Mouse (Mus musculus) small intestine, adult 2 months (tissue): ENCODE measurements at regions not wholly inside any gene's neighbourhood (a gene's known extent, or its start where the extent isn't known, plus 50 kb on each side); places are given as distances from the start of the nearest gene placed in this dataset.
"Not testable (repeated sequence)": the region's sequence is repeated elsewhere in the genome, so short reads cannot be mapped to it uniquely, and the experiment has no call there.

Experiments used
- H3K27ac ChIP-seq: fragments of 200-500 bp; 2 replicates; pipeline ENCODE4 v1.5.1; 2012; ENCODE audit warnings: low read depth, low read length, control low read depth, inconsistent platforms; ENCODE audit not compliant: insufficient read depth
- H3K27me3 ChIP-seq: fragments of 200-500 bp; 2 replicates; pipeline ENCODE4 v1.6.1; 2012; ENCODE audit warnings: mild to moderate bottlenecking, moderate library complexity, low read length, inconsistent platforms; ENCODE audit not compliant: control insufficient read depth, insufficient read depth
- H3K36me3 ChIP-seq: fragments of 200-500 bp; 2 replicates; pipeline ENCODE4 v1.6.1; 2012; ENCODE audit warnings: mild to moderate bottlenecking, low read length, control low read depth, inconsistent platforms; ENCODE audit not compliant: control insufficient read depth, insufficient read depth
- H3K4me1 ChIP-seq: fragments of 200-500 bp; 2 replicates; pipeline ENCODE4 v1.6.1; 2012; ENCODE audit warnings: low read length, inconsistent platforms, mixed read lengths; ENCODE audit not compliant: control insufficient read depth, insufficient read depth, insufficient read length
- H3K4me3 ChIP-seq: fragments of 200-500 bp; 2 replicates; pipeline ENCODE4 v1.5.1; 2012; ENCODE audit warnings: low read depth, mild to moderate bottlenecking, control low read depth, inconsistent platforms, low read length, moderate library complexity
- CTCF ChIP-seq: fragments of 200-500 bp; IDR thresholded peaks from 2 replicates; pipeline ENCODE4 v1.5.1; 2012; ENCODE audit warnings: low read depth, mild to moderate bottlenecking, control low read depth, inconsistent platforms, low read length, moderate library complexity, mixed read lengths; ENCODE audit not compliant: insufficient replicate concordance, insufficient read length; ENCODE audit errors: extremely low read depth
- POLR2A ChIP-seq: fragments of 200-500 bp; IDR thresholded peaks from 2 replicates; pipeline ENCODE4 v1.6.1; 2012; ENCODE audit warnings: low read depth, mild to moderate bottlenecking, control low read depth, inconsistent platforms, low read length, moderate library complexity
- WGBS: fragments of 180-500 bp; shearing (Covaris S2); methylation state at CpG from one replicate; pipeline ENCODE4 v1.1.7; 2018; 5-methylcytosine and 5-hydroxymethylcytosine counted together

GRCm38 (mm10) chr7:36175296-36175695, 372.5 kb upstream of the Zfp507 start:
- TF ChIP-seq CTCF: no peak
- TF ChIP-seq POLR2A: no peak
- WGBS: 79% methylated on average over 4 of the region's 4 CpGs
- Histone ChIP-seq H3K36me3 (no peaks in the 10 kb centered on the region), H3K27ac (no peak overlapping the region), H3K4me1 (no peaks in the 10 kb centered on the region), H3K4me3 (no peak overlapping the region), H3K27me3 (no peaks in the 10 kb centered on the region)

GRCm38 (mm10) chr7:36172511-36172910, 369.7 kb upstream of the Zfp507 start:
- not testable (repeated sequence) for H3K27ac ChIP-seq, H3K36me3 ChIP-seq, H3K4me1 ChIP-seq, H3K4me3 ChIP-seq, H3K27me3 ChIP-seq
- 43% methylated on average over 2 of the region's 2 CpGs for WGBS

GRCm38 (mm10) chr7:36157270-36157945, 354.6 kb upstream of the Zfp507 start:
- no peaks in the 10 kb centered on the region for H3K4me1 ChIP-seq

GRCm38 (mm10) chr7:36156595-36156994, 353.8 kb upstream of the Zfp507 start:
- no peak overlapping the region for H3K27ac ChIP-seq
- no peaks in the 10 kb centered on the region for H3K4me1 ChIP-seq
- no peaks in the 10 kb centered on the region for H3K27me3 ChIP-seq
- 55% methylated on average over 12 of the region's 12 CpGs for WGBS
- no peaks in the 10 kb centered on the region for H3K36me3 ChIP-seq
- TF ChIP-seq POLR2A (no peak), CTCF (no peak)
- no peak overlapping the region for H3K4me3 ChIP-seq

More at GRCm38 (mm10) chr7:36157270-36157945, 354.6 kb upstream of the Zfp507 start:
- no peaks in the 10 kb centered on the region for H3K36me3 ChIP-seq
- TF ChIP-seq CTCF: no peak
- no peak for TF ChIP-seq POLR2A
- H3K27me3 ChIP-seq: no peaks in the 10 kb centered on the region
- WGBS: 62% methylated on average over 22 of the region's 22 CpGs
- no peak overlapping the region for H3K4me3 ChIP-seq
- H3K27ac ChIP-seq: no peak overlapping the region

- Histone ChIP-seq H3K4me1 (no peaks in the 10 kb centered on the region), H3K4me3 (no peak overlapping the region)
Observed at GRCm38 (mm10) chr7:36155576-36155975, 352.8 kb upstream of the Zfp507 start.

GRCm38 (mm10) chr7:36155159-36155558, 352.4 kb upstream of the Zfp507 start:
- Histone ChIP-seq H3K27me3 (no peaks in the 10 kb centered on the region), H3K27ac (no peak overlapping the region), H3K36me3 (no peaks in the 10 kb centered on the region), H3K4me1 (no peaks in the 10 kb centered on the region), H3K4me3 (no peak overlapping the region)
- no peak for TF ChIP-seq POLR2A
- no peak for TF ChIP-seq CTCF
- WGBS: 79% methylated on average over 6 of the region's 6 CpGs

More at GRCm38 (mm10) chr7:36155576-36155975, 352.8 kb upstream of the Zfp507 start:
- WGBS: 46% methylated on average over 2 of the region's 2 CpGs
- no peak for TF ChIP-seq CTCF
- no peak for TF ChIP-seq POLR2A
- no peaks in the 10 kb centered on the region for H3K27me3 ChIP-seq
- no peaks in the 10 kb centered on the region for H3K36me3 ChIP-seq
- no peak overlapping the region for H3K27ac ChIP-seq

GRCm38 (mm10) chr7:36150871-36151560, 348.2 kb upstream of the Zfp507 start:
- Histone ChIP-seq H3K27me3 (no peaks in the 10 kb centered on the region), H3K27ac (no peak overlapping the region), H3K36me3 (no peaks in the 10 kb centered on the region), H3K4me1 (no peaks in the 10 kb centered on the region), H3K4me3 (no peak overlapping the region)
- TF ChIP-seq CTCF (no peak), POLR2A (no peak)
- 62% methylated on average over 12 of the region's 12 CpGs for WGBS
